Mouse (Mus musculus) kidney, adult 9 months (tissue): ENCODE measurements at regions not wholly inside any gene's neighbourhood (a gene's known extent, or its start where the extent isn't known, plus 50 kb on each side); places are given as distances from the start of the nearest gene placed in this dataset.

Experiments used
- DNase-seq: peaks from one replicate; pipeline ENCODE4 v3.0.0; 2022

DNA sequence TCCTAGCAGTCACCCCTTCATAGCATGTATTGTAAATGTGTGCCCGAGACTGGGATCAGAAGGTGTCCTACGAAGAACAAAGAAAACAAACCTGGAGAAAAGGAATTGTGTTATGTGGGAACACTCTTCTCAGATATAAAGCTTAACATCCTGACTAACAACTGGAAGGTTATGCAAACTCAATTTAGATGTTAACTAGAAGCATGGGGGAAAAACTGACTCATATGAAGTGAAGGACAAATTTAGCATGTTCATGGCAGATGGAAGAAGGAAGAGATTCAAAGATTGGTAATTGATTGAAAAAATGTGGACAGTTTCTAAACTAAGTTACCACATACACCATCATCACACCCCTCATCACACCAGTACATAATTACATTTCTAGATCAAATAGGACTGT is 1307.1 kb upstream of the Gm7489 start:
- no peak for DNase-seq

DNA sequence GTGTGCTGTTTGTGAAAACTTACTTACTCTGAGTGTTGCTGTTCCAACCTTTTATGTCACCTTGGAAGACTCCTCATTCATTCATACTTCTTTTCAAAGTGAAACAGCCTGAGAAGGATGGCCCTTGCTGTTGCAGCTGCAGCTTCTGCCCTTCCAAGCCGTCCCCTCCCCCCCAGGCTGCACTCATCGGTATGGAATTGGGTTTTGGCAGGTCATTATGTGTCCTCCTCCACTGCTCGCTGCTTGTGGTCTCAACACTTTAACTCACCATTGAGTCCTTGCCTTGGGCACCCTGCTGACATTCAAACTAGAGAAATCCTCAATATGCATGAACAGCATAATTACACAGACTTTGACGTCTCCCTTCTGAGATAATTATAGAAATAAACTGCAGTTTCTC is 1295.3 kb upstream of the Gm7489 start:
- DNase-seq = no peak

DNA sequence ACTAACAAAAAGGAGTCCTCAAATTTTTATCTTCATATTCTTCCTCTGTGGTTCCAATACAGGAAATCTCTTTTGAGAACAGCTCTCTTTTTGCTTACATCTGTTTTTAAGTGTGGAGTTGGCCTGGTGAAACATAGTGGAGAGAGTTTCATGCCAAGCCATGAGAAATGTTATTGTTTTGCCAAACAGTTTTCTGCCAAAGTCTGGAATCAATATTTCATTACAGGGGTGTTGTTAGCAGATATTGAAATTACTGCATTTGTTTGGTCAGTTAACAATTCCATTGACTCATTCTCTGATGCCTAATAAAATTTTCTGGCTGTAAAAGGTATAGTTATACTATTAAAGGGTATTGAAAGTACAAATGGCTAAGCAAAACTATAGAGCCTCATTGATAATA is 1285.2 kb upstream of the Gm7489 start:
- no peak for DNase-seq

DNA sequence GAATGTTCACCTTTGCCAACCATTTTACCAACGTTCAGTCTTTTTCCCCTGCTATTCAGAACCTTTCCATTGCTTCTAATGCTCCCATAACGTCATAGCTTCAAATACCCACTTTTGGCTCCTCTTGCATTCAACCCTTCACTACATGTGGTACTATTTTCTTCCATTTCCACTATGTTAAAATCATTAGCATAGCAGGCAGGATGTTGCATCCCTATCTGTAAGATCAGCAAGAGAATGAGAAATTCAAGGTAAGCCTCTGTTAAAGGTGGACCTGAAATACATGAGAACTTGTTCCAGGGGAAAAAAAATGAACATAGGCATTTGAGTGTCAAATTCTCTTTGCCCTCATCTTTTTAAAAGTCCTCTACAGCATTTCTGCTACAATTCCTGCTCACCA is 1284.7 kb upstream of the Gm7489 start:
- no peak for DNase-seq

DNA sequence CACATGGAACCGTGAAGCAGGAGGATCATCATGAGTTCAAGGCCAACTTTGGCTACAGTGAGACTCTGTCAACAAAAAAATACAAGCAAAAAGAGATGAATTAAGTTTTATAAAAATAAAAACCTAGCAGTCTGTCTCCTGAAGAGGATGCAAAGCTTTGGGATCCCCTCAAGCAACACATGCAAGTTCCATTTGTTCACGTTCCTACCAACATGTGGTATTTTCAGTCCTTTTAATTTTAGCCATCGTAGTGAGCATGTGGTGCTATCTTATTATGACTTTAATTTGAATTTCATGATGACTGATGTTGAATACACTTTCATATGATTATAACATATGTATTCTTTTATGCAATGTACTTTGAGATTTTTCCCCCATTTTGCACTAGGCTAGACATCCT is 1244.9 kb upstream of the Gm7489 start:
- no peak for DNase-seq

DNA sequence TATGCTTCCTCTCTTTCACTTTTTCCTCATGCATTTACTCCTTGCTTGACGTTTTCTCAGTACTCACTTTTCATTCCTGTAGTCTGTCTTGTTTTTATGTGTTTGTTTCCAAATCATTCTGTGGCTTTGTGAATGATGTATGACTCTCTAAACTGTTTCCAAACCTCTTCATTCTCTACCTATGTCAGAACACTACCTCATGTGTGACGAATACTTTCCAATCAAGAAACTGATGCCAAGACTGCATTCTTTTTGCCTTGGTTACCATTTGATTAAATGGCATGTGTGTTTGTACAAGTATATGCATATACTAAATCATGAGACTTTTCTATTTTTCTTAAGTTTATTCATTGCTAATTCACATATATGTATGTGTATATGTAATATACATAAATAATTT is 1238.7 kb upstream of the Gm7489 start:
- no peak for DNase-seq

DNA sequence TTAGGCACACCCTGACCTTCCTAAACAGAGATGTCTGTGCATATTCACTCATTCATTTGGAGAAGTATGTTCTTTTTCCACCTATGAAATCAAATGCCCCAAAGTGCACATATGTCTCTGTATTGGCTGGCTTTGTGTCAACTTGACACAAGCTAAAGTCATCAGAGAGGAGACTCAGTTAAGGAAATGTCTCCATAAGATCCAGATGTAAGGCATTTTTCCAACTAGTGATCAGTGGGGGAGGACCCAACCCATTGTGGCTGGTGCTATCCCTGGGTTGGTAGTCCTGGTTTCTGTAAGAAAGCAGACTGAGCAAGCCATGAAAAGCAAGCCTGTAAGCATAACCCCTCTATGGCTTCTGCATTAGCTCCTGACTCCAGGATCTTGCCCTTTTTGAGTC is 1226.8 kb upstream of the Gm7489 start:
- DNase-seq = no peak
